ENCODE assay signal across 9 mouse cellular contexts in genomic region chr11:75421375-75422012, GRCm38 (mm10). TPM values are rescaled to one million over a fixed set of nuclear protein-coding genes. Genes with fewer than 3 reads are reported as not detected.
DNase-seq lines count a peak whose midpoint lies in the region; ATAC-seq lines count a peak whose summit lies in the region.
"Had no signal": no experiment of that assay in that cellular context is flagged by ENCODE, and none has a peak within 500 bp of the region (broad histone marks: within the 10 kb centered on the region; RNA-seq: fewer than 3 reads in every experiment).

No protein-coding gene starts in this region.

- peak overlapping the region; percentile 15; the same call in 1 of the 2 replicates for H3K4me3 ChIP-seq in forebrain, embryonic 11.5 days (ENCODE audit: low read depth, low read length)
- no peak overlapping the region for H3K4me3 ChIP-seq in forebrain, embryonic 13.5 days
- H3K4me3 ChIP-seq in heart, embryonic 12.5 days: peak overlapping the region; percentile 43
- peak overlapping the region; percentile 50 for H3K4me3 ChIP-seq in liver, embryonic 13.5 days (replicated peaks)
- H3K4me3 ChIP-seq: hindbrain, embryonic 15.5 days had no signal

- no peaks in the 10 kb centered on the region for H3K36me3 ChIP-seq in forebrain, embryonic 11.5 days (ENCODE audit: control insufficient read depth, insufficient read depth, low read length)
- H3K36me3 ChIP-seq in forebrain, embryonic 13.5 days (ENCODE audit: poor library complexity, severe bottlenecking): no peaks in the 10 kb centered on the region
- no peaks in the 10 kb centered on the region for H3K36me3 ChIP-seq in heart, embryonic 12.5 days
- no peaks in the 10 kb centered on the region; the same call in 1 of the 2 replicates for H3K36me3 ChIP-seq in liver, embryonic 13.5 days
- H3K36me3 ChIP-seq: hindbrain, embryonic 15.5 days had no signal

- no peak for ATAC-seq in forebrain, embryonic 11.5 days (replicated peaks; ENCODE audit: low FRiP score)
- ATAC-seq in forebrain, embryonic 13.5 days: no peak
- ATAC-seq in heart, embryonic 12.5 days (ENCODE audit: insufficient number of reproducible peaks, low FRiP score): no peak
- no peak for ATAC-seq in liver, embryonic 13.5 days (ENCODE audit: low read depth)

- no peak overlapping the region for H3K9ac ChIP-seq in forebrain, embryonic 11.5 days (ENCODE audit: low read length)
- H3K9ac ChIP-seq in forebrain, embryonic 13.5 days: no peak overlapping the region
- peak overlapping the region; percentile 61 for H3K9ac ChIP-seq in heart, embryonic 12.5 days
- peak overlapping the region; percentile 59 for H3K9ac ChIP-seq in liver, embryonic 13.5 days
- H3K9ac ChIP-seq: hindbrain, embryonic 15.5 days had no signal

- no peak overlapping the region for H3K27ac ChIP-seq in forebrain, embryonic 11.5 days (ENCODE audit: low read depth, low read length)
- no peak overlapping the region for H3K27ac ChIP-seq in forebrain, embryonic 13.5 days
- H3K27ac ChIP-seq in heart, embryonic 12.5 days (ENCODE audit: poor library complexity, severe bottlenecking): 0 out of 2 replicates have a peak overlapping the region, but pooled peaks have one; percentile 3
- H3K27ac ChIP-seq in liver, embryonic 13.5 days: no peak overlapping the region
- H3K27ac ChIP-seq: hindbrain, embryonic 15.5 days had no signal

- H3K4me2 ChIP-seq in forebrain, embryonic 11.5 days (ENCODE audit: low read depth, low read length, severe bottlenecking): peak overlapping the region; percentile 31; the same call in 1 of the 2 replicates
- no peak overlapping the region for H3K4me2 ChIP-seq in forebrain, embryonic 13.5 days
- peak overlapping the region; percentile 60 for H3K4me2 ChIP-seq in heart, embryonic 12.5 days
- peak overlapping the region; percentile 56 for H3K4me2 ChIP-seq in liver, embryonic 13.5 days
- H3K4me2 ChIP-seq: hindbrain, embryonic 15.5 days had no signal

- H3K9me3 ChIP-seq in forebrain, embryonic 11.5 days (ENCODE audit: control insufficient read depth, low read length): no peaks in the 10 kb centered on the region
- H3K9me3 ChIP-seq in forebrain, embryonic 13.5 days (replicated peaks): no peaks in the 10 kb centered on the region
- H3K9me3 ChIP-seq in heart, embryonic 12.5 days (replicated peaks): no peaks in the 10 kb centered on the region
- H3K9me3 ChIP-seq in liver, embryonic 13.5 days (replicated peaks): no peaks in the 10 kb centered on the region
- H3K9me3 ChIP-seq: hindbrain, embryonic 15.5 days had no signal

- 39% methylated on average over 6 of the region's 6 CpGs for WGBS in forebrain, embryonic 11.5 days
- WGBS in forebrain, embryonic 13.5 days: 49% methylated on average over 6 of the region's 6 CpGs
- WGBS in heart, embryonic 12.5 days: 49% methylated on average over 6 of the region's 6 CpGs
- 58% methylated on average over 6 of the region's 6 CpGs for WGBS in liver, embryonic 13.5 days (ENCODE audit: insufficient replicate concordance)

- H3K4me1 ChIP-seq in forebrain, embryonic 11.5 days (replicated peaks; ENCODE audit: control insufficient read depth, insufficient read depth, low read length): no peaks in the 10 kb centered on the region; the same call in 1 of the 2 replicates
- no peaks in the 10 kb centered on the region for H3K4me1 ChIP-seq in forebrain, embryonic 13.5 days
- H3K4me1 ChIP-seq in heart, embryonic 12.5 days (replicated peaks): peaks cover 20% of the 10 kb centered on the region
- H3K4me1 ChIP-seq in liver, embryonic 13.5 days (replicated peaks): peaks cover 20% of the 10 kb centered on the region
- H3K4me1 ChIP-seq: hindbrain, embryonic 15.5 days had no signal

- H3K27me3 ChIP-seq in forebrain, embryonic 11.5 days (ENCODE audit: control insufficient read depth, insufficient read depth, low read length): no peaks in the 10 kb centered on the region
- no peaks in the 10 kb centered on the region for H3K27me3 ChIP-seq in forebrain, embryonic 13.5 days
- no peaks in the 10 kb centered on the region for H3K27me3 ChIP-seq in heart, embryonic 12.5 days (replicated peaks)
- peaks cover 3% of the 10 kb centered on the region; the same call in 1 of the 2 replicates for H3K27me3 ChIP-seq in liver, embryonic 13.5 days
- H3K27me3 ChIP-seq: hindbrain, embryonic 15.5 days had no signal

- no peak for DNase-seq in forebrain, embryonic 11.5 days (ENCODE audit: low spot score)
- peak; percentile 84 for DNase-seq in Muller cell, postnatal 12 days (ENCODE audit: inconsistent ontology term)
- DNase-seq in liver, embryonic 13.5 days: no peak
- no peak for DNase-seq in spleen, postnatal 4 days (ENCODE audit: low spot score in 2 of 2)
- no peak for DNase-seq in layer of hippocampus, postnatal 10 days (ENCODE audit: low spot score in 2 of 2)
- DNase-seq in c-Kit-positive CD71-positive TER-119-positive erythroid progenitor cells, embryonic 14.5 days (ENCODE audit: low spot score): no peak

RNA-seq across cellular contexts. Expression of gene Serpinf1, which starts 1.0 kb away (rescaled TPM):
- 53.6 and 69.3 TPM in 2 replicates for polyA plus RNA-seq in forebrain, embryonic 11.5 days (2014; fragmentation: Nextera tagmentation; extraction: Ambion mirVana)
- polyA plus RNA-seq in forebrain, embryonic 13.5 days (2015; fragmentation: Nextera tagmentation; extraction: Ambion mirVana): 15.5 and 19.0 TPM in 2 replicates
- 39.6 and 39.7 TPM in 2 replicates for polyA plus RNA-seq in heart, embryonic 12.5 days (2016; fragmentation: Nextera tagmentation; extraction: Ambion mirVana)
- 179 and 181 TPM in 2 replicates for polyA plus RNA-seq in liver, embryonic 13.5 days (2015; fragmentation: Nextera tagmentation; extraction: Ambion mirVana)
- total RNA-seq in layer of hippocampus, postnatal 10 days (2021): 10 to 100 TPM; 30.8 to 38.9 TPM

RNA-seq across cellular contexts. Expression of gene Serpinf2, which starts 17.9 kb away (rescaled TPM):
- not detected in 2 replicates for polyA plus RNA-seq in forebrain, embryonic 11.5 days (2014; fragmentation: Nextera tagmentation; extraction: Ambion mirVana)
- polyA plus RNA-seq in forebrain, embryonic 13.5 days (2015; fragmentation: Nextera tagmentation; extraction: Ambion mirVana): 0.42 TPM in 1 of 2 replicates, not detected in the other
- 0.86 and 6.4 TPM in 2 replicates for polyA plus RNA-seq in heart, embryonic 12.5 days (2016; fragmentation: Nextera tagmentation; extraction: Ambion mirVana)
- polyA plus RNA-seq in liver, embryonic 13.5 days (2015; fragmentation: Nextera tagmentation; extraction: Ambion mirVana): 372 and 430 TPM in 2 replicates
- total RNA-seq in layer of hippocampus, postnatal 10 days (2021): under 1 TPM; 0.49 to 0.64 TPM

RNA-seq across cellular contexts. Expression of gene Wdr81, which starts 33.0 kb away (rescaled TPM):
- 6.3 and 6.5 TPM in 2 replicates for polyA plus RNA-seq in forebrain, embryonic 11.5 days (2014; fragmentation: Nextera tagmentation; extraction: Ambion mirVana)
- polyA plus RNA-seq in forebrain, embryonic 13.5 days (2015; fragmentation: Nextera tagmentation; extraction: Ambion mirVana): 5.0 and 5.6 TPM in 2 replicates
- 5.6 and 5.7 TPM in 2 replicates for polyA plus RNA-seq in heart, embryonic 12.5 days (2016; fragmentation: Nextera tagmentation; extraction: Ambion mirVana)
- polyA plus RNA-seq in liver, embryonic 13.5 days (2015; fragmentation: Nextera tagmentation; extraction: Ambion mirVana): 18.5 and 21.3 TPM in 2 replicates
- total RNA-seq in layer of hippocampus, postnatal 10 days (2021): 10 to 100 TPM; 18.7 to 18.9 TPM

RNA-seq across cellular contexts. Expression of gene Tlcd2, which starts 40.0 kb away (rescaled TPM):
- polyA plus RNA-seq in forebrain, embryonic 11.5 days (2014; fragmentation: Nextera tagmentation; extraction: Ambion mirVana): 9.5 TPM in 2 replicates
- 1.4 and 1.9 TPM in 2 replicates for polyA plus RNA-seq in forebrain, embryonic 13.5 days (2015; fragmentation: Nextera tagmentation; extraction: Ambion mirVana)
- polyA plus RNA-seq in heart, embryonic 12.5 days (2016; fragmentation: Nextera tagmentation; extraction: Ambion mirVana): 12.7 and 13.1 TPM in 2 replicates
- 18.7 and 18.8 TPM in 2 replicates for polyA plus RNA-seq in liver, embryonic 13.5 days (2015; fragmentation: Nextera tagmentation; extraction: Ambion mirVana)
- under 1 TPM; 0.31 to 0.73 TPM for total RNA-seq in layer of hippocampus, postnatal 10 days (2021)

Comparison
In these comparisons a context has a peak if more than half of its experiments do, and no peak if none do; other contexts are left out.
1. H3K9ac ChIP-seq: peak in heart, embryonic 12.5 days (single experiment) and liver, embryonic 13.5 days (single experiment); none in forebrain, embryonic 11.5 days (single experiment) and forebrain, embryonic 13.5 days (single experiment).
2. RNA of gene Serpinf2, which starts 17.9 kb away (polyA plus RNA-seq): 372 to 430 TPM in liver, embryonic 13.5 days; 0.86 to 6.4 TPM in heart, embryonic 12.5 days, not detected in forebrain, embryonic 11.5 days and 0.42 TPM in forebrain, embryonic 13.5 days; every median in the first group is over 10 times any median in the second.